Mouse (Mus musculus) left cerebral cortex, adult 18-20 months (tissue): Measurements from ENCODE around the gene Nfkbiz. TPM values are rescaled to one million over a fixed set of nuclear protein-coding genes. Genes with fewer than 3 reads are reported as not detected.

Source experiments
- DNase-seq, 2 experiments: peaks; one replicate each; pipeline ENCODE4 v3.0.0; 2021 to 2022; ENCODE audit warnings: low spot score in 2 of 2, mixed read lengths in 1 of 2
- total RNA-seq, 2 experiments: library from RNA; stranded (reverse); gene quantifications; 2 replicates each; pipeline ENCODE4 v1.2.3; 2021

Gene Nfkbiz
- total RNA-seq, 2 experiments from 2014 or later = 4.4 to 5.2 TPM

GRCm38 (mm10) chr16:55809345-55809744 is 29.4 kb downstream of the Nfkbiz start:
- DNase-seq = no peak

GRCm38 (mm10) chr16:55807505-55807932 is 31.2 kb downstream of the Nfkbiz start:
- no peak for DNase-seq

GRCm38 (mm10) chr16:55804799-55805198 is 33.9 kb downstream of the Nfkbiz start:
- DNase-seq = no peak

GRCm38 (mm10) chr16:55801629-55802028 is 37.1 kb downstream of the Nfkbiz start:
- DNase-seq = no peak

GRCm38 (mm10) chr16:55798845-55799244 is 39.9 kb downstream of the Nfkbiz start:
- DNase-seq = no peak

GRCm38 (mm10) chr16:55790326-55790725 is 48.4 kb downstream of the Nfkbiz start:
- no peak for DNase-seq

GRCm38 (mm10) chr16:55789291-55789690 is 49.4 kb downstream of the Nfkbiz start:
- no peak for DNase-seq

GRCm38 (mm10) chr16:55788671-55789070 is 50.0 kb downstream of the Nfkbiz start:
- no peak for DNase-seq

- DNase-seq = no peak
Measured at GRCm38 (mm10) chr16:55787385-55788072, 51.2 kb downstream of the Nfkbiz start.

GRCm38 (mm10) chr16:55784379-55784778 is 54.3 kb downstream of the Nfkbiz start:
- no peak for DNase-seq

GRCm38 (mm10) chr16:55783923-55784322 is 54.8 kb downstream of the Nfkbiz start:
- no peak for DNase-seq

- DNase-seq = no peak
Measured at GRCm38 (mm10) chr16:55782911-55783310, 55.8 kb downstream of the Nfkbiz start.

GRCm38 (mm10) chr16:55781809-55782208 is 56.9 kb downstream of the Nfkbiz start:
- DNase-seq = no peak

GRCm38 (mm10) chr16:55780958-55781558 is 57.6 kb downstream of the Nfkbiz start:
- DNase-seq = no peak

- no peak for DNase-seq
Measured at GRCm38 (mm10) chr16:55776329-55776728, 62.4 kb downstream of the Nfkbiz start.

GRCm38 (mm10) chr16:55770247-55770646 is 68.5 kb downstream of the Nfkbiz start:
- no peak for DNase-seq

Other genes starting within 250 kb of the Nfkbiz start
- 10 to 100 TPM in 1 of 2 experiments, 1 to 10 TPM in 1; 9.7 to 11.5 TPM for gene Nxpe3, start 56.4 kb upstream of the Nfkbiz start, total RNA-seq
- gene Cep97, start 96.0 kb upstream of the Nfkbiz start, total RNA-seq = 10 to 100 TPM; 13.4 TPM
- gene Rpl24, start 127.4 kb upstream of the Nfkbiz start, total RNA-seq = 100 to 1,000 TPM; 406 to 439 TPM
- 10 to 100 TPM; 54.9 to 57.5 TPM for gene Zbtb11, start 135.0 kb upstream of the Nfkbiz start, total RNA-seq
- gene Pcnp, start 190.8 kb upstream of the Nfkbiz start, total RNA-seq = 100 to 1,000 TPM; 176 to 188 TPM
- gene Trmt10c, start 198.9 kb upstream of the Nfkbiz start, total RNA-seq = 10 to 100 TPM; 10.9 to 11.0 TPM
- gene Senp7, start 209.4 kb upstream of the Nfkbiz start, total RNA-seq = 10 to 100 TPM; 41.9 to 42.6 TPM